Mouse (Mus musculus): Measurements from ENCODE around the gene Rps6kl1. TPM values are rescaled to one million over a fixed set of nuclear protein-coding genes. Genes with fewer than 3 reads are reported as not detected.

Rps6kl1 gene
- polyA plus RNA-seq (2015; fragmentation: Nextera tagmentation; extraction: Ambion mirVana), result 0.73 and 0.74 TPM in 2 replicates

- DNase-seq (peak; percentile 32), ATAC-seq (ENCODE audit: low read depth) (peak; percentile 80)
- Histone ChIP-seq H3K27me3 (peaks cover 27% of the 10 kb centered on the region), H3K9ac (peak within 1 kb of the TSS; percentile 56), H3K4me2 (peak within 1 kb of the TSS; percentile 65), H3K4me1 (replicated peaks) (peaks cover 18% of the 10 kb centered on the region), H3K4me3 (replicated peaks) (peak within 1 kb of the TSS; percentile 38), H3K36me3 (no peaks in the 10 kb centered on the region), H3K9me3 (replicated peaks) (no peaks in the 10 kb centered on the region), H3K27ac (no peak within 1 kb of the TSS)
- 17% methylated on average over 28 of the region's 28 CpGs for WGBS (ENCODE audit: insufficient replicate concordance)
Measured at GRCm38 (mm10) chr12:85151002-85151774, at the start of gene Rps6kl1. Gene Rps6kl1 (minus strand): TSS chr12:85151264.

- Histone ChIP-seq H3K4me2 (no peak overlapping the region), H3K4me3 (replicated peaks) (no peak overlapping the region), H3K9me3 (replicated peaks) (no peaks in the 10 kb centered on the region), H3K27me3 (no peaks in the 10 kb centered on the region), H3K36me3 (no peaks in the 10 kb centered on the region), H3K9ac (no peak overlapping the region), H3K4me1 (replicated peaks) (0 out of 2 replicates have a peak, but pooled peaks cover 4% of the 10 kb centered on the region), H3K27ac (no peak overlapping the region)
- WGBS (ENCODE audit: insufficient replicate concordance), result 36% methylated on average over 1 of the region's 1 CpGs
- ATAC-seq (ENCODE audit: low read depth) (no peak), DNase-seq (no peak)
Measured at GRCm38 (mm10) chr12:85199954-85200353, 48.9 kb upstream of the Rps6kl1 start.

GRCm38 (mm10) chr12:85197936-85198335, 46.9 kb upstream of the Rps6kl1 start:
- H3K27ac ChIP-seq, result no peak overlapping the region
- WGBS (ENCODE audit: insufficient replicate concordance), result 64% methylated on average over 8 of the region's 8 CpGs
- no peaks in the 10 kb centered on the region for H3K9me3 ChIP-seq (replicated peaks)
- H3K27me3 ChIP-seq, result no peaks in the 10 kb centered on the region
- no peak for DNase-seq
- no peak for ATAC-seq (ENCODE audit: low read depth)
- no peak overlapping the region for H3K4me2 ChIP-seq
- no peak overlapping the region for H3K9ac ChIP-seq
- H3K36me3 ChIP-seq, result no peaks in the 10 kb centered on the region
- H3K4me3 ChIP-seq (replicated peaks), result no peak overlapping the region
- H3K4me1 ChIP-seq (replicated peaks), result 0 out of 2 replicates have a peak, but pooled peaks cover 4% of the 10 kb centered on the region

GRCm38 (mm10) chr12:85197371-85197770, 46.3 kb upstream of the Rps6kl1 start:
- no peak overlapping the region for H3K27ac ChIP-seq
- DNase-seq, result no peak
- ATAC-seq (ENCODE audit: low read depth), result no peak
- H3K4me1 ChIP-seq (replicated peaks), result 0 out of 2 replicates have a peak, but pooled peaks cover 7% of the 10 kb centered on the region
- 77% methylated on average over 7 of the region's 7 CpGs for WGBS (ENCODE audit: insufficient replicate concordance)
- H3K36me3 ChIP-seq, result no peaks in the 10 kb centered on the region
- no peaks in the 10 kb centered on the region for H3K9me3 ChIP-seq (replicated peaks)
- H3K9ac ChIP-seq, result no peak overlapping the region
- H3K27me3 ChIP-seq, result no peaks in the 10 kb centered on the region
- H3K4me3 ChIP-seq (replicated peaks), result no peak overlapping the region
- H3K4me2 ChIP-seq, result no peak overlapping the region

GRCm38 (mm10) chr12:85196191-85196590, 45.1 kb upstream of the Rps6kl1 start:
- Histone ChIP-seq H3K4me3 (replicated peaks) (no peak overlapping the region), H3K4me1 (replicated peaks) (0 out of 2 replicates have a peak, but pooled peaks cover 5% of the 10 kb centered on the region), H3K27me3 (no peaks in the 10 kb centered on the region), H3K4me2 (no peak overlapping the region), H3K9ac (no peak overlapping the region), H3K9me3 (replicated peaks) (no peaks in the 10 kb centered on the region), H3K27ac (no peak overlapping the region), H3K36me3 (no peaks in the 10 kb centered on the region)
- no peak for ATAC-seq (ENCODE audit: low read depth)
- 77% methylated on average over 10 of the region's 10 CpGs for WGBS (ENCODE audit: insufficient replicate concordance)
- no peak for DNase-seq

- no peaks in the 10 kb centered on the region for H3K9me3 ChIP-seq (replicated peaks)
- H3K9ac ChIP-seq, result no peak overlapping the region
- no peaks in the 10 kb centered on the region for H3K36me3 ChIP-seq
- no peak overlapping the region for H3K4me3 ChIP-seq (replicated peaks)
- ATAC-seq (ENCODE audit: low read depth) (no peak), DNase-seq (no peak)
- H3K4me1 ChIP-seq (replicated peaks), result 0 out of 2 replicates have a peak, but pooled peaks cover 5% of the 10 kb centered on the region
- WGBS (ENCODE audit: insufficient replicate concordance), result 77% methylated on average over 5 of the region's 5 CpGs
- H3K27me3 ChIP-seq, result no peaks in the 10 kb centered on the region
- no peak overlapping the region for H3K27ac ChIP-seq
- no peak overlapping the region for H3K4me2 ChIP-seq
Measured at GRCm38 (mm10) chr12:85195086-85195485, 44.0 kb upstream of the Rps6kl1 start.

GRCm38 (mm10) chr12:85194623-85195018, 43.6 kb upstream of the Rps6kl1 start:
- Histone ChIP-seq H3K27me3 (no peaks in the 10 kb centered on the region), H3K27ac (no peak overlapping the region), H3K4me1 (replicated peaks) (0 out of 2 replicates have a peak, but pooled peaks cover 5% of the 10 kb centered on the region), H3K9me3 (replicated peaks) (no peaks in the 10 kb centered on the region), H3K4me2 (no peak overlapping the region), H3K9ac (no peak overlapping the region), H3K4me3 (replicated peaks) (no peak overlapping the region), H3K36me3 (no peaks in the 10 kb centered on the region)
- DNase-seq (no peak), ATAC-seq (ENCODE audit: low read depth) (no peak)
- 66% methylated on average over 4 of the region's 4 CpGs for WGBS (ENCODE audit: insufficient replicate concordance)

GRCm38 (mm10) chr12:85193923-85194622, 43.0 kb upstream of the Rps6kl1 start:
- ATAC-seq (ENCODE audit: low read depth), result no peak
- 79% methylated on average over 11 of the region's 11 CpGs for WGBS (ENCODE audit: insufficient replicate concordance)
- H3K9ac ChIP-seq, result no peak overlapping the region

GRCm38 (mm10) chr12:85193146-85193545, 42.1 kb upstream of the Rps6kl1 start:
- Histone ChIP-seq H3K4me3 (replicated peaks) (no peak overlapping the region), H3K36me3 (no peaks in the 10 kb centered on the region), H3K4me2 (no peak overlapping the region), H3K4me1 (replicated peaks) (0 out of 2 replicates have a peak, but pooled peaks cover 5% of the 10 kb centered on the region), H3K9me3 (replicated peaks) (no peaks in the 10 kb centered on the region), H3K27ac (no peak overlapping the region), H3K27me3 (no peaks in the 10 kb centered on the region), H3K9ac (no peak overlapping the region)
- no peak for ATAC-seq (ENCODE audit: low read depth)
- WGBS (ENCODE audit: insufficient replicate concordance), result 68% methylated on average over 10 of the region's 10 CpGs
- DNase-seq, result no peak

More at GRCm38 (mm10) chr12:85193923-85194622, 43.0 kb upstream of the Rps6kl1 start:
- Histone ChIP-seq H3K9me3 (replicated peaks) (no peaks in the 10 kb centered on the region), H3K4me2 (no peak overlapping the region), H3K27ac (no peak overlapping the region), H3K36me3 (no peaks in the 10 kb centered on the region), H3K27me3 (no peaks in the 10 kb centered on the region), H3K4me1 (replicated peaks) (0 out of 2 replicates have a peak, but pooled peaks cover 5% of the 10 kb centered on the region), H3K4me3 (replicated peaks) (no peak overlapping the region)
- no peak for DNase-seq

GRCm38 (mm10) chr12:85192461-85193108, 41.5 kb upstream of the Rps6kl1 start:
- H3K9me3 ChIP-seq (replicated peaks), result no peaks in the 10 kb centered on the region
- no peak overlapping the region for H3K4me2 ChIP-seq
- no peak overlapping the region for H3K27ac ChIP-seq
- H3K4me3 ChIP-seq (replicated peaks), result no peak overlapping the region
- H3K4me1 ChIP-seq (replicated peaks), result 0 out of 2 replicates have a peak, but pooled peaks cover 5% of the 10 kb centered on the region
- 23% methylated on average over 19 of the region's 19 CpGs for WGBS (ENCODE audit: insufficient replicate concordance)
- no peaks in the 10 kb centered on the region for H3K36me3 ChIP-seq
- DNase-seq, result no peak
- ATAC-seq (ENCODE audit: low read depth), result 0 out of 2 replicates have a peak, but pooled peaks have one; percentile 12
- H3K9ac ChIP-seq, result no peak overlapping the region
- H3K27me3 ChIP-seq, result no peaks in the 10 kb centered on the region

GRCm38 (mm10) chr12:85190290-85190689, 39.2 kb upstream of the Rps6kl1 start:
- Histone ChIP-seq H3K4me3 (replicated peaks) (no peak overlapping the region), H3K9ac (no peak overlapping the region), H3K9me3 (replicated peaks) (no peaks in the 10 kb centered on the region), H3K4me1 (replicated peaks) (0 out of 2 replicates have a peak, but pooled peaks cover 5% of the 10 kb centered on the region), H3K36me3 (no peaks in the 10 kb centered on the region), H3K4me2 (no peak overlapping the region), H3K27ac (no peak overlapping the region), H3K27me3 (no peaks in the 10 kb centered on the region)
- ATAC-seq (ENCODE audit: low read depth) (no peak), DNase-seq (no peak)
- 56% methylated on average over 7 of the region's 7 CpGs for WGBS (ENCODE audit: insufficient replicate concordance)

Measured in liver, embryonic 13.5 days (tissue).